Mouse (Mus musculus): ENCODE measurements around the gene C1s1.

DNA sequence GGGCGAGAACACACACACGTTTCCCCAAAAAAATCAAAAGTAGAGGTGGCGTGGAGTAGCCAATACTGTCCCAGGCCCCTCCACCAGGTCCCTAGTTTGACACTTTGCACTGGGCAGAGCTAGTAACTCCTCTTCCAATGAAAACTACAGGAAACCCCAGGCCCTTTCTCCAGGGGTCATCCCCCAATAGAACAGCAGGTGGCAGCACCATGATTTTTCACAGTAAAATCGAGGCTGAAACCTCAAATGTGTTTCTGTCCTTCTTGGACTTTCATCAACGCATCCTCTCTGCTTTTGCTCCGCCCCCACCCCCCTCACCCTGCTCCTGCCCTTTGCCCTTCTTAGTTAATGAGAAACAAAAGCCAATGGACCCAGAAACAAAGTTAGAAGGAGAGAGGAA is 60.6 kb downstream of the C1s1 start:
- TF ChIP-seq POLR2A (IDR thresholded peaks at IDR 0.05; ENCODE audit: insufficient read depth, low read depth, low read length) (no peak), CTCF (IDR thresholded peaks at IDR 0.05; ENCODE audit: insufficient read depth, low read depth, low read length) (no peak)

Measured in olfactory bulb, adult 2 months (tissue).